Mouse (Mus musculus): ENCODE measurements around the gene Chrna9. TPM values are rescaled to one million over a fixed set of nuclear protein-coding genes. Genes with fewer than 3 reads are reported as not detected.

Gene Chrna9
- total RNA-seq (2023; ENCODE audit: inconsistent age), result 2.4 to 3.2 TPM (median 2.6 TPM) in 4 replicates

DNA sequence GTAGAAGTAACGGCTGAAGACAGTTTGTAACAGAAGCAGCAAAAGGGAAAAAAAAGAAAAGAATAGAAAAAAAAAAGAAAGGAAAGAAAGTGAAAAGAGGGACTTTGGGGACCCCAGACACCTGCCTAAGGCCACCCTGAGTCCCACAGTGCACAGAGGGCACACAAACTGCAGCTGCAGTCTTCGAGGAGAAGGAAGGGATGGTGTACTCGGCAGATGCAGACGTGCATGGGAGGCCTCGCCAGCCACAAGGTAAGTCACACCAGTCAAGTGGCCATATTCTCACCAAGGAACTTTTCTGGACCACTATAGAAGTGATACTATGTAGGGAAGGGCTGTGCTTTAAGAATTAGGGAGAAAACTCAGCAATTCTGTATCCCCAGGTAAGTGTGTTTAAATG is at the start of gene Chrna9:
Chrna9 (plus strand) TSS at position 139 of the 400 bp plus-strand sequence.

DNA sequence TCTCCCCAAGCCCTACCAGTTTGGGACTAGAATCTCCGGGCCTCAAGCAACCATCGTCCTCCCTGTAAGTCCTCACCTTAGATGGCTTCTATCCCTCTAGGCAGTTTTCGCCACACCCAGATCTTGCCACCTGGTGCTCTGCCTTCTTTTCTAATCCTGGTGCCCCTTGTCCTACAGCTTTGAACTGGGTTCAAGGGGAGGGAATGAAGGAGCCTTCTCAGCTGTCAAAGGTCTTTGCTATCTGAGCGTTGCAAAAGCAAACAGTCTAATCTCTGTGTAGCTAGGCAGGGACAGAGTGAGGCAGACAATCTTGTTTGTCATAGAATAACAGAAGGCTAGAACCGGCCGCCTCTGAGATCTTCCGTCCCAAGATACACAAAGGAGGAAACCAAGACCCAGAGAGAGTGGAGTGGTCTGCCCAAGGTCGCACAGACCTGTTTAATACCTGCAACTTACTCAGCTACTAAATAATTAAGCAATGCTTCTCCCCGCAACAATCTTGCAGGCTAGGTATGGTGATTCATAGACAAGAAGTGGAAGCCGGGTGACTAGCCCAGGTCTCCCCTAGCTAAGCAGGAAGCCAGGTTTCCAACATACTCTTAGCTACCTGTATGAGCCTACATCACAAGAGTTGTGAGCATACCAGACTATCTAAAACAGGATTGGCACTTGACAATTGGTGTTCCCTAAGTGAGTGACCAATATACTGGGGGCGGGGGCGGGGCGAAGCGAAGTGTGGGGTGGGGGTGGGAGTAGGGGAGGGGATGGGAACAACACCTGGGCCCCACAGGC is 69.6 kb downstream of the Chrna9 start, which contains the start of gene 9130230L23Rik:
9130230L23Rik (minus strand) TSS at position 152 of the 792 bp plus-strand sequence.

Other genes starting within 250 kb of the Chrna9 start
- 247 to 260 TPM (median 252 TPM) in 4 replicates for gene Pds5a, start 236.6 kb upstream of the Chrna9 start, total RNA-seq (2023; ENCODE audit: inconsistent age)
- gene N4bp2, start 171.4 kb upstream of the Chrna9 start, total RNA-seq (2023; ENCODE audit: inconsistent age), result 92.3 to 98.1 TPM (median 94.3 TPM) in 4 replicates
- gene Rhoh, start 73.7 kb upstream of the Chrna9 start, total RNA-seq (2023; ENCODE audit: inconsistent age), result 142 to 152 TPM (median 144 TPM) in 4 replicates
- gene 9130230L23Rik, start 69.4 kb downstream of the Chrna9 start, total RNA-seq (2023; ENCODE audit: inconsistent age), result 0.54 to 0.83 TPM (median 0.81 TPM) in 3 of 4 replicates, not detected in the other
- 5.3 to 7.9 TPM (median 6.6 TPM) in 4 replicates for gene Rbm47, start 238.2 kb downstream of the Chrna9 start, total RNA-seq (2023; ENCODE audit: inconsistent age)